Mouse (Mus musculus): Measurements from ENCODE around the gene Eps8l1.
"Not testable (repeated sequence)": the region's sequence is repeated elsewhere in the genome, so short reads cannot be mapped to it uniquely, and the experiment has no call there.

The Eps8l1 gene

GRCm38 (mm10) chr7:4508062-4508738 is 47.7 kb downstream of the Eps8l1 start:
- in situ Hi-C loops (cut with MboI; ENCODE audit: low sequenced_read_pairs), result no loop called here

- in situ Hi-C loops (cut with MboI; ENCODE audit: low sequenced_read_pairs), result no loop called here
These were observed 48.3 kb downstream of the Eps8l1 start for GRCm38 (mm10) chr7:4508739-4509116.

DNA sequence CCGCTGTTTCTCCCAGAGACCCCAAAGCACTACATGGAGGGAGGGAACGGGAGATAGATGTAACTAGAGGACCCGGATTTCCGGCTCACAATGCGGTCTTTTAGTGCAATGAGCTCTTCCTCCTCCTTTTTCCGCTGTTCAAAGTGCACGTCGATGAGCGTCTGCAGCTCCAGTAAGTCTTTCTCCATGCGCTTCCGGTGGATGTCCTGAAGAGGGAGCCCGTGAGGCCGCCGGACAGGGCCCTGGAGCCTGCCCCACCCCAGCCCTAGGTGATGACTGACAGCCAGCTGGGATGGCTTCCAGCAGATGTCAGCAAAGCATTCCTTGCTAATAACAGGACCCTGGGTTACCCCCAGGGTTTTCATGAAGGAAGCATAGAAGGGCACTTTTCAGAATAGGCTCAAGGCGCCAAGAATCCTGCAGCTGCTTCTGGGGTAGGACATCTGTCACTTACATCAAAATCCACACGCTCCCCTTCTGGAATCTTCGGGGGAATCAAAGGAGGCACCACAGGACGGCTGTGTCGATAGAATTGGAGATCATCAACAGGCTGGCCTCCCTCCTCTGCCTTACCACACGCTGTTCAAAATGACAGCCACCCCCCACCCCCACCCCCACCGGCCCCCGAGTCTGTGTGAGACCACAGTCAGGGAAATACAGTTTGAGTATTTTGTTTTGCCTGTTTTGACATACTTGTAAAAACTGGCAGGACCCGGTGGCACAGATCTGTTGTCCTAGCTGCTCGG is 49.6 kb downstream of the Eps8l1 start:
- in situ Hi-C loops (cut with MboI; ENCODE audit: low sequenced_read_pairs), result no loop called here

GRCm38 (mm10) chr7:4511489-4512224 is 51.2 kb downstream of the Eps8l1 start:
- in situ Hi-C loops (cut with MboI; ENCODE audit: low sequenced_read_pairs), result no loop called here

- in situ Hi-C loops (cut with MboI; ENCODE audit: low sequenced_read_pairs), result no loop called here
These were observed 52.8 kb downstream of the Eps8l1 start for GRCm38 (mm10) chr7:4513236-4513635.

- in situ Hi-C loops (cut with MboI; ENCODE audit: low sequenced_read_pairs), result no loop called here
These were observed 53.6 kb downstream of the Eps8l1 start for GRCm38 (mm10) chr7:4513829-4514712.

- in situ Hi-C loops (cut with MboI; ENCODE audit: low sequenced_read_pairs), result no loop called here
These were observed 55.4 kb downstream of the Eps8l1 start for GRCm38 (mm10) chr7:4515853-4516252.

DNA sequence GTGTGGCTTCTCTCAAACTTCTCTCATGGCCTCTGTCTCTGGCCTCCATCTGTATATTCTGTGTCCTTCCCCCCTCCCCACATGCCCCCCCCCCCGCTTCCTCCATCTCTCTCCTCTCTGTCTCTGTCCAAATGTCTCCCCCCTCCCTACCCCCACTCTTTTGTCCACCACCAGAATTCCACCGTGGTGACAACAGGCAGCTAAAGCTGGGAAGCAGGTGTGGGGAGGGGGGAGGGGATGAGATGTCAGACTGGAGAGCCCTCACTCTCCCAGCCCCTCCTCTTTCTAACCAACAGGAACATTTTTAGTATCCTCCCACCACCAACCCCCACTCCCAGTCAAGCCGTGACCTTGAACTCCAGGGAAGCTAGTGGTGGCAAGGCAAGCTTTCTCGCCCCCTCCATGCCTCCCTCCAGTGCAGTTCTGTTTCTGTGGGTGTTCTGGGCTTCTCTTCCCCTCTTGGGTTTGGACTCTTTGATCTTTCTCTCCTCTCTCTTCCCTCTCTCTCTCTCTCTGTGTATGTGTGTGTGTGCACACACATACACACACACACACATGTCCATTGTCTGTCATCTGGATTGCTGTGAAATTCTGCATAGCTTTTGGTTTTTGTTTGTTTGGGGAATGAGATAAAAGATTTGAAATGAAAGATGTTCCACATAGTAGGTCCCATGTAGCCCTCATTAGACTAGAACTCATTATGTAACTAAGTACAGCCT is 56.0 kb downstream of the Eps8l1 start, which contains the start of gene Tnnt1:
TSS of gene Tnnt1 (minus strand) at position 51 of the 719 bp plus-strand sequence.
- in situ Hi-C loops (cut with MboI; ENCODE audit: low sequenced_read_pairs), result no loop called here

DNA sequence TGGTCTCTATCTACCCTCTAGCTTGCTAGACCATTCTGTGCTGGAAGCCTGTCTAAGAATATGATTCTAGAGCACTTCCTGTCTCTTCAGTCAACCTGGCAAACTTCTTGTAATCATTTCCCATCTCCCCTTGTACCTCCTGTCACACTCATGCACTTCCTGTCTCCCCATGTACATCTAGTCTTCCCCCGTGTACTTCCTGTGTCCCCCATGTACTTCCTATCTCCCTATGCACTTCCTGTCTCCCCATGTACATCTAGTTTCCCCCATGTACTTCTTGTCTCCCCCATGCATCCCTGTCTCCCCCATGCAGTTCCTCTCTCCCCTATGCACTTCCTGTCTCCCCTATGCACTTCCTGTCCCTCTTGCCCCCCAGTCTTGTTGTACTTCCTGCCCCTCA is 58.0 kb downstream of the Eps8l1 start:
- in situ Hi-C loops (cut with MboI; ENCODE audit: low sequenced_read_pairs), result no loop called here

DNA sequence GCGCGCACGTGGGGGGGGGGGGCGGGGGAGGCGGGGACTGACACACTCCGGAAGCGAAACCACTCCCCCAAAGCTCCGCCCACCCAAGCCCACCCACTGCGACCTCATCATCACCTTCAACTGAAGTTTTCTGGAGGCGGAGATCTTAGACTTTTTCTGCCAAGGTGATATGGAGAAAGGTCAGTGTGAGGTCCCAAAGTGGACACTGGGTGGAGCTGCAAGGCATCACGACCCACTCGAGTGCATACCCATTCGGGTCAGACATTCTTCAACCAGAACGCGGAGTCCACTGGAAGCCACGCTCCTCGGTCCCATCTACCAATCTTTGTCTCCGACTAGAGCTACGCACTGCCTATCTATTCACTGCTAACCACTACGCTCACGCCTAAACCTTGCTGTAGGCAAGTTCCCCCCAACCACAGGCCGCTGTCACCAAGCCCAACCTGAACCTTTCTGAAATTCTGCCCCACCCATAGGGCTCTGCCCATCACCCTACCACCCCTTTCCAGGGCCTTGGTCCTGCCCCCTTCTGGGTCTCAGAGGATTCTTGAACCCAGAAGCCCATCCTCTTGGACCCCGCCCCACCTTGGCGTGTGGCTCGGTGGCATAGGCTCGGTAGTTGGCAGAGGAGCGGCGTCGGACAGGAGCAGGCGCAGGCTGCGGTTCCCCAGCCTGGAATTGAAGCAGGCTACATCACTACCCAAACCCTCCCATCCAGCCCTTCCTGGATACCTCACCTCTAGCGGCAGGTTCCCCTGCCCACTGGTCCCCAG is 60.9 kb downstream of the Eps8l1 start:
- in situ Hi-C loops (cut with MboI; ENCODE audit: low sequenced_read_pairs), result no loop called here

GRCm38 (mm10) chr7:4522292-4522691 is 61.8 kb downstream of the Eps8l1 start:
- in situ Hi-C loops (cut with MboI; ENCODE audit: low sequenced_read_pairs), result no loop called here

DNA sequence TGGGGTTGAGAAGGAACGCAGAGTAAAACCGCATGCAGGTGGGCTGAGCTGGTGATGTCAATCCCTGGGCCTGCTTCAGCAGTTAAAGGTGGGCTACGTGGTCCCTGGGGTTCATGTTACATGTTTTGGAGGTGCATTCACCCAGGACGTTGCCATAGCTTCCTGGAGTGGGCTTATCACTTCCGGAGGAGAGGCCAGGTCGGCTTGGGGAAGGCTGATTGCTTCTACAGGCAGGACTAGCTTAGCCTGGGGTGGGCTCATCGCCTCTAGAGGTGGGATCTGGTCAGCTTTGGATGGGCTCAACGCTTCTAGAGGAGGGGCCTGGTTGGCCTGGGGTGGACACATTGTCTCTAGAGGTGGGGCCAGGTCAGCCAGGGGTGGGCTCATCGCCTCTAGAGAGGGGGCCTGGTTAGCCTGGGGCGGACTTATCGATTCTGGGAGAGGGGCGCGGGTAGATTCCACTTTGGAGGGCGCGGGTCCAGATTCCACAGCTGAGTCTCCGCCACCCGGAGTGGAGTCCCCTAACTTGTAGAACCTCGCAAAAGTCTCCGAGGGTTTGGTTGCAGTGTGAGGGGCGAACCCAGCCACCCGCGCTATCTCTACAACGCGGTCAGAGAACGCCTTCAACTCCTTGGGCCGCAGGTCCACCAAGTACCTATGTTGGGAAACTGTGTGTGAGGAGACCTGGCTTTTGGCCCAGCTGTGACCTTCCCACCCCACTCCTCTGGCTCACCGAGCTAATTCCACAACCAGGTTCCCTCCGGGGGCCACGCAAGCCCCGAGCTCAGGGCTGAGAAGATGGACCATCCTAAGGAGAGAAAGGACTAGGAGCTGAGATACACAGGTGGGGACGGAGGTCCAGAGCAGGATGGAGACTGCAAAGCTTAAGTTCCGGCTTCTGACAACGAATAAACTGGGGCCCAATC is 63.0 kb downstream of the Eps8l1 start:
- in situ Hi-C loops (cut with MboI; ENCODE audit: low sequenced_read_pairs), result no loop called here

- in situ Hi-C loops (cut with MboI; ENCODE audit: low sequenced_read_pairs), result not testable (repeated sequence)
These were observed 63.9 kb downstream of the Eps8l1 start, which contains the start of gene Tnni3 for GRCm38 (mm10) chr7:4524212-4524922. TSS of gene Tnni3 (minus strand) at chr7:4524229.

DNA sequence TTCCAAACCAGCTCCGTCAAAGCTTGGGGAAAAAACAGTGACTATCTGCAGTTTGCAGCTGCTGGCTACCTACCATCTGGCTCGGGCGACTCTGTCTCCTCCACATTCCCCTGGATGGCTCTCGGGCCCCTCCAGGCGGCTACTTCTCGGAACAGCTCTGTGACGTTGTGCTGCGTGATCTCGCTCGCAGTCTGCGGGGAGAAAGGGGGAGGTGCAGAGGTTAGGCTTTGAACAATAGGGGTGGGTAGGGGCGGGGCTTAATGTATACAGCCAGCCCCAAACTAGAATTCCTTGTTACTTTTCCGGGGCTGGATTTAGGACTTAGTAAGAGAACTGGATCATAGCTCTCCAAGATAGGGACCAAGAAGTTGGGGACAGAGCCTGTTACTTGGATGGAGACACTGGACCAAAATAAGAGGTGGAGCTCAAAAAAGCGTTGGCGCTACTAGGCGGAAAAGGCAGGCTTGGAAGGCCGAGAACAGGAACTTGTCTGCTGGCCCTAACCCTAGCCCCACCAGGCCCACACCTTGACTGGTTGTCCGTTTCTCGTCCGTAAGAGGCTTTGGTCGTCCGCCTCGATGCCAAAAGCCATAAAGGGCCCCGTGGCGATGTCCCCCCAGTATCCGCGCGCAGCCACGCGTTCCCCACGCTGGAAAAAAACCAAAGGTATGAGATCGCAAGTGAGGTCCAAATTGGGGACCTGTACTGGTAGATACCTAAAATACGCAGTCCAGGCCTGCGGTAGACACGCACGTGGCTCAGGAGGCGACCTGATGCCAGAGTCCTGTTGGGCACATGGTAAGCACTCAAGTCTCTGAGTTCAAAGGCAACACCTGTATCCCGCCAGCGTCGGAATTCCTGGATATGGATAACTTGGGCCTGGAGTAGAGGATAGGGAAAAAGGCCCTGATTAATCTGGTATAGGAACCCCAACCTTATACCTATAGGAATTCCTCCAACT is 66.1 kb downstream of the Eps8l1 start:
- in situ Hi-C loops (cut with MboI; ENCODE audit: low sequenced_read_pairs), result no loop called here

DNA sequence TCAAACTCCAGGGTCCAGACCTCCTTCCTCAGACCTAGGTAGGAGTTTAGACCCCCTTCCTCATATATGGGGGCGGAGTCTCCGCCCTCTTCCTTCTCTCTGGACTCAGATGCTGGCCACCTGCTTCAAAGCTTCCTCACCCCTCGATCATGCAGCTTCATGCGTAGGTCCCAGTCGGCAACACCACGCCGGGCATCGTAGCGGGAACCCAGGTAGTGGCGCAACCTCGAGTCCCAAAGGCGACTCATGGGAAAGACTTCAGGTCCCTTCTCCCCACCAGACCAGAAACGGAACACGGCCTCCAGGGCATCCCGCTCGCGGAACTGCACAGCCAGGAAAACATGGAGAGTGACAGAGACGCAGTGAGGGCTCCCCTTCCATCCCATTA is 66.8 kb downstream of the Eps8l1 start:
- in situ Hi-C loops (cut with MboI; ENCODE audit: low sequenced_read_pairs), result no loop called here

Measured in CH12F3 (cell line).